Mouse (Mus musculus) bone marrow, adult 2 months (tissue): ENCODE measurements around the gene Egfl7.

ENCODE experiments used
- CTCF ChIP-seq: fragments of 200-500 bp; IDR thresholded peaks from 2 replicates; pipeline ENCODE4 v1.5.1; 2011; ENCODE audit warnings: low read length, control low read depth; ENCODE audit not compliant: control insufficient read depth, insufficient read depth
- POLR2A ChIP-seq: fragments of 200-500 bp; IDR thresholded peaks from 2 replicates; pipeline ENCODE4 v1.6.1; 2011; ENCODE audit warnings: low read depth, mild to moderate bottlenecking, control low read depth, low read length, borderline replicate concordance; ENCODE audit not compliant: control insufficient read depth

- TF ChIP-seq CTCF (no peak), POLR2A (no peak)
Observed at GRCm38 (mm10) chr2:26611054-26611453, 31.2 kb downstream of the Egfl7 start.
